Mouse (Mus musculus): ENCODE measurements around the gene Lgsn.

DNA sequence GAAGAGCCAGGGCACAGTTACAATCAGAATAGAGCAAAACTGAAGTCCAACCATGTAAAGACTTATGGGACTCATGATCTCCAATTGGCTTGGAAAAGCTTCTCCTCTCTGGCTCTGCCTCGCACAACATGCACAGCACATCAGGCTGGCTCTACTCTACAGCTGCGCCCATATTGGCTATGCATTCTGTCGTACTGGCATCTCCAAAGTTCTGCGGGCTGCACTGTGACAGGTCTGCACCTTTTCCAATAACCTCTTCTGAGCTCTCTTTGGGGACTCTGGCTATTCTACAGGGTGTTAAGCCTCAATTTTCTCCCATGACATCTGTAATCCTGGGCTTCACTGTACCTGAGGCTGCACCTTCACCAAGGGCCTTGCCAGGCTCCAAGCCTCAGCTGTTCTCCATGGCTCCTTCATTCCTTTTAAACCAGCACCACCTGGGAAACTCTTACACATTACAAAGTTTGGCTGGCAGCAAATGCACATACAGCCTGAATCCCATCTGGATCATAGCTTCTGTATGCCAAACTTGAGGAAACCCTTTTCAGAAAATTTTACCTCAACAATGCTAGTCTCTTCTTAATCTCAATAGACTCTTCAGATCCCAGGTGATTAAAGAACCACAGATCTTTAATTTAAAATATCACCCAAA is 44.5 kb downstream of the Lgsn start:
- TF ChIP-seq CTCF (conservative IDR thresholded peaks at IDR 0.05; ENCODE audit: insufficient read depth, insufficient read length, low read depth, low read length), result no peak
- no peak for TF ChIP-seq POLR2A (IDR thresholded peaks at IDR 0.05; ENCODE audit: low read depth, low read length)
